Mouse (Mus musculus): ENCODE results near the gene Plch2.

The Plch2 gene

GRCm38 (mm10) chr4:155074418-155074817 is 17.8 kb upstream of the Plch2 start:
- DNase-seq (ENCODE audit: low read depth, low spot score), result no peak

- DNase-seq (ENCODE audit: low read depth, low spot score), result no peak
These were observed 14.3 kb upstream of the Plch2 start for GRCm38 (mm10) chr4:155070921-155071320.

DNA sequence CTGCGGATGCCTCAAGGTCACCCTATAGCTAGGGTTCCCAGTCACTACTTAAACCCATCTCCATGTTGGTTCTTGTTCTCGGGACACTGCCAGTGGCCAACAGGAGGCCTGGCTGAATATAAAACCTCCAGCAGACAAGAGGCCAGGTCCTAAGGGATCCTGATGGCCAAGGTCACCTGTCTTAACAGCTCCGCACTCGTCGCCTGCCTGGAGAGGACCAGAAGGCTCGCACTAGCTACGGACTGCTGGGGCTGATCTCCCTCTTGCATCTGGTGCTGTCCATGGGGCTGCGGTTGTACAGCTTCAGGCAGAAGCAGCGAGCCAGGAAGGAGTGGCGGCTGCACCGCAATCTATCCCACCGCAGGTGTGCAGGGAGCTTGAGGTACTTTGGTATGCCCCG is 13.6 kb upstream of the Plch2 start:
- no peak for DNase-seq (ENCODE audit: low read depth, low spot score)

DNA sequence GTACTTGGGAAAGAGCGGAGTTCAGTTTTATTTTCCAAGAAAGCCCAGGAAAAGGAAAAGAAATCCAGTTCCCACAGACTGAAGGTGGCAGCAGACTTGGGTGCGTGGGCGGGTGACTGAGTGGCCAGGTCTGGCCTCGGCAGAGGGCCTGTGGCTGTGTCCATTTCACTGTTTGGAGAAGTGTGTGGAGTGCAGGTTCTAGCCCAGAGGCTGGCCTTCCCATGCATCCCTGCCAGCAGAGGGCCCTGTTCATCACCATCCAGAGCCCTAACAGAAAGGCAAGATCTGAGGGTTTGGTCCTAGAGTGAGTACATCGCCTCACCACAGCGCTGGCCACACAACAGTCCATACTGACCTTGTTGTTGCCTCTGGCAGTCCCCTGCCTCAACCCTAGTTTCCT is 12.6 kb upstream of the Plch2 start:
- DNase-seq (ENCODE audit: low read depth, low spot score), result peak; percentile 77

DNA sequence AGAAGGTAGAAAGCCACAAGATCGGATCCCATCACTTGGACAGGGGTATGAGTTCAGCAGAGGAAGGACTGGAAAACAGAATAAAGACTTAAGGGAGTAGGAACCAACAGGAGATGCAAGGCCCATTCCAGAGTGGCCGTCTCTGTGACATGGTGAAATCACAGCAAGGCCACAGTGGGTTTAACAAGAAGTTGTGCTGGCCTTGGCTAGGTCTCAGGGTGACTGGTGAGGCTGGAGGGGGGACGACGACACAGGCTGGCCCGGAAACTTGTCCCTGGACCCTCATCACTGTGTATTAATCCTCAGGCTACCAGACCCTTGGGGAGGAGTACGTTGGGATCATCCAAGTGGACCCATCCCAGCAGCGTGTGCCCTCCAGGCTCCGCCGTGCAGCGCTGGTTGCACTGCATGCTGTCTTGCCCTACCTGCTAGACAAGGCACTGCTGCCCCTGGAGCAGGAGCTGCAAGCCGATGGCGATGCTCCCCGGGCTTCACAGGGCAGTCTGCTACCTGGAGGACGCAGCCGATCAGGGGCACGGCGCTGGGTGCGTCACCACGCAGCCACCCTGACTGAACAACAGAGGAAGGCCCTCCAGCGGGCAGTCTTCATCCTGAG is 11.9 kb upstream of the Plch2 start:
- no peak for DNase-seq (ENCODE audit: low read depth, low spot score)

- DNase-seq (ENCODE audit: low read depth, low spot score), result peak; percentile 99
These were observed 10.4 kb upstream of the Plch2 start, which contains the start of gene Pex10 for GRCm38 (mm10) chr4:155066834-155067522. Gene Pex10, plus strand, starts transcription at chr4:155067016.

GRCm38 (mm10) chr4:155065970-155066833 is 9.6 kb upstream of the Plch2 start:
- DNase-seq (ENCODE audit: low read depth, low spot score), result peak; percentile 97

DNA sequence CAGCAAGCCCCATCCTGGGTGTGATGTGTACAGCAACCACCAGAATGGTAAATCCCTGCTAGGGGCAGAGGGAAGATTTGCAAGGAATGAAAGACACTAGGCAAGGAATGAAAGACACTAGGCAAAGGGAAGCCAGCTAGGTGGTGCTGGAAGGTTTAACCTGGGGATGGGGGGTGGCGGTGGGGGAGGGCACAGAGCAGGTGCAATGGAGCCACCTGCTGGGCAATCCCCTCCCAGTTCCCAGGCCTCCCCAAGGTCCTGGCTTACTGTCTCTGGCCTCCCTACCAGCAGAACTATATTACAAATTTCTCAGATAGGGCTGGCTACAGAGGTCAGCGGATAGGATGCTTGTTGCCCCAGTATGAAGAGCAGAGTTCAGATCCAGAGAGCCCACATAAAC is 7.9 kb upstream of the Plch2 start:
- DNase-seq (ENCODE audit: low read depth, low spot score), result no peak

DNA sequence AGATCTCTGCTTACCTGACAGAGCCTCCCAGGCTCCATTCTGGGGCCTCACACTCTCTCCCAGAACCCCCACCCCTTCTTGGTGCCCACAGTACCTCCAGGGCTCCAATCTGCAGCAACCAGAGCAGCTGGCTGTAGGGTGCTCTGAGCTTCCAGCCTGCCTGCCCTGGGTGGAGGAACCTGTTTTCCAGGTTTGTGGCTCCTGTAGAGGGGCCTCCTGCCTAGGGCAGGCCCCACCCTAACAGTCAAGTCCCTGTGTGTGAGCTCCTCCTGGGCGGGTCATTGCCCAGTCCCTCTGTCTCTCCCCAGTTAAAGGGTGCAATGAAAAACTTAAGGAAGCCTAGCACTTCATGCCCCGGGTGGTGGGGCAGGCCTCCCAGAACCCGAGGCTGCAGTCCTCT is 7.3 kb upstream of the Plch2 start:
- no peak for DNase-seq (ENCODE audit: low read depth, low spot score)

- DNase-seq (ENCODE audit: low read depth, low spot score), result no peak
These were observed 1.7 kb upstream of the Plch2 start for GRCm38 (mm10) chr4:155058325-155058724.

GRCm38 (mm10) chr4:155050116-155050515 is 6.5 kb downstream of the Plch2 start:
- DNase-seq (ENCODE audit: low read depth, low spot score), result no peak

GRCm38 (mm10) chr4:155046636-155047035 is 9.9 kb downstream of the Plch2 start:
- peak; percentile 48 for DNase-seq (ENCODE audit: low read depth, low spot score)

DNA sequence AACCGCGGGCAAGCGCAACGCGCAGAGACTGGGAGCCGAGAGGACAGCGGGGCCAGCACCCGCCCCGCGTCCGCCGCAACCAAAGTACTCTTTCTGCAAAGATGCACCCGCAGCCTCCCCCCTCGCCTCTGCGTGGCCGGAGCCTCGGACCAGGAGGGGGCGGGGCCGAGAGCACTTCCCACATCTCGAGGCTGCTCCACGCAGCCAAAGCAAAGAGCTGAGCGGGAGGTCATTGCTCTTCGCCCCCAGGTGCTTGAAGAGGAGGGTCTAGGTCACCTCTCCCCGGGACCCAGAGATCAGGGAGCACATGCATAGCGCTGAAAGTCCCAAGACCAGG is 13.3 kb downstream of the Plch2 start:
- no peak for DNase-seq (ENCODE audit: low read depth, low spot score)

GRCm38 (mm10) chr4:155042606-155043288 is 13.8 kb downstream of the Plch2 start:
- peak; percentile 69 for DNase-seq (ENCODE audit: low read depth, low spot score)

DNA sequence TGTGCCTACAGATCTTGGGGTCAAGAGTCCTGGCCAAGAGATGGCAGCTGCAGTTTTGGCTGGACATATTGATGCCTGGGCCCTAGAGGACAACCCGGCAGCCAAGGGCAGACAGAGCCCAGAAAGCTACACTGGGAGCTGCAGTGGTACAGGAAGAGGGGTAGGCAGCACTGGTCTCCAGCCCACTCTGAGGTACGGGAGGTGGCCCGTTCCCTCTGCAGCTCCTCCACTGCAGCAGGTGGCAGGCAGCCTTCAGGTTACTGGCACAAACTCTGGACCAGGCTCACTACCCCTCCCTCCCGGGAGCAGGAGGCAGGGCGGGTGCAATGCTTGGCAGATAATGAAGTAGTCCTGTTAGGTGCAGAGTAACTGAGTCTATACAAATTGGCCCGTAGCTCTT is 15.9 kb downstream of the Plch2 start:
- DNase-seq (ENCODE audit: low read depth, low spot score), result peak; percentile 73

- DNase-seq (ENCODE audit: low read depth, low spot score), result peak; percentile 70
These were observed 16.4 kb downstream of the Plch2 start for GRCm38 (mm10) chr4:155040197-155040596.

- peak; percentile 77 for DNase-seq (ENCODE audit: low read depth, low spot score)
These were observed 21.8 kb downstream of the Plch2 start for GRCm38 (mm10) chr4:155034787-155035186.

DNA sequence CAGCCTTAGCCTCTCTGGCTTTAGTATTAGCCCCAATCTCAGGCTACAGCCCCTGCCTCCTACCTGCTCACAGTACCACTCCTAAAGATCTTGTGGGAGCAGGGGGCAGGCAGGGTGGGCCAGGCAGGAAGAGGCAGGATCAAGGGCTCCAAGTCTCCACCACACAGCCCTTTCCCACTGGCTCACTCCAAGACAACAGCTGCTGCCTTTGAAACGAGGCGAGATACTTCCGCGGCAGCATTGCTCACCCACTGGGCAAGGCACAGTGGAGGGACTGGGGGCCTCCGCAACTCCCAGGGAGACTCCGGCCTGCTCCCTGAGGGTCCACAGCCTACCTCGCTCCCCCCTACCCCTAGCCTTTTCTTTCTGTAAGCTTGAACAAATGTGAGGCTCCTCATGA is 22.4 kb downstream of the Plch2 start:
- DNase-seq (ENCODE audit: low read depth, low spot score), result no peak

DNA sequence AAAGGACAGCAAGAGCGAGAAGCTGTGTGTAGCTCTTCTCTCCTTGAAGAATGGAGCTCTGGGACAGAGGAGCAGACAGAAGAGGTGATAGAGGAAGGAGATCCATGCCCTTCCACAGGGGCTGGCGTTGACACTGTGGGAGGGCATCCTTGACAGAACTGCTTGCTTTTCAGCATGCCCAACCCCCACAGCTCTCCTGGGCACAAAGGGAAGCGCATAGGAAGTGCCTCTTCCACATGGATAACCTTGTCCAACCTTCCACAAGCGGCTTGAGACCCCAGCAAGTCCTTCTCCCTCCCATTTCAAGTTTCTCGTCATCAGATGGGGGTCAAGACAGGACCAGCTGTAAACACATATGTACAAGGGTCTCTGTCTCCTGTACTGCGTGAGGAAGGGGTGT is 23.5 kb downstream of the Plch2 start:
- DNase-seq (ENCODE audit: low read depth, low spot score), result no peak

- DNase-seq (ENCODE audit: low read depth, low spot score), result peak; percentile 92
These were observed 32.2 kb downstream of the Plch2 start for GRCm38 (mm10) chr4:155024170-155025010.

DNA sequence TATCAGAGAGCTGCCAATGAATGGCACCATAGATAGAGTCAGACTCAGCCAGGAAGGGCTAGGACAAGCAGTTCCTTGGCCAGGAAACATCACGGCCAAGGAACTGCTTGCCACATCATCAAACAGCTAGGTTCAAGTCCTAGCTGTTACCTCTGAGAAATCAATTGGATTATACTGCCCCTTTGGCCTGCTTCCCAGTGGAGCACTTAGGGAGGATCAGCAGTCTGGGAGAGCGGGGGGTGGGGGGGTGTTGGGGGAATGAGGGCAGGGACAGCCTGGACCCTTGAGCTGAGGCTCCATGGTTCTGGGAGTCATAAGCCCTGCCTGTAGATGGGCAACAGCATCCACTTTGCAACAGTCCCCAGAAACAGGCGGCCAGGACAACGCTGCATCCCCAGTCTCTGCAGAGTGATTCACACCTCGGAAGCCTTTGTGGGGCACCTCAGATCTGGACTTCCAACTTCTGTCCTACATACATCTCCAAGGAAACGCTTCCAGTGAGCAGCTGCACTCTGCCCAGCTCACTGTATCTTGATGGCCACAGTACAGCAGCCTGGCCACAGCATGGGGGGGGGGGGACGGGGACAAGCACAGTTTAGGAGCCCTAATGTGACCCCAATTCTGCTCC is 34.2 kb downstream of the Plch2 start:
- DNase-seq (ENCODE audit: low read depth, low spot score), result peak; percentile 60
